Mouse (Mus musculus) heart, embryonic 10.5 days (tissue): ENCODE measurements around the gene Mpi. TPM values are rescaled to one million over a fixed set of nuclear protein-coding genes. Genes with fewer than 3 reads are reported as not detected.

Source experiments
- DNase-seq: peaks from one replicate; pipeline ENCODE4 v3.0.0-alpha.2; 2017; ENCODE audit warnings: low spot score
- H3K27ac ChIP-seq: fragments of 300-500 bp; sonication (generic); 2 replicates; pipeline ENCODE4 v1.5.1; 2016; ENCODE audit warnings: mild to moderate bottlenecking
- H3K27me3 ChIP-seq: fragments of 300-500 bp; sonication (generic); 2 replicates; pipeline ENCODE4 v1.6.1; 2016; ENCODE audit warnings: mild to moderate bottlenecking; ENCODE audit not compliant: poor library complexity, insufficient read depth, severe bottlenecking
- H3K36me3 ChIP-seq: fragments of 300-500 bp; sonication (generic); 2 replicates; pipeline ENCODE4 v1.6.1; 2016; ENCODE audit warnings: mild to moderate bottlenecking, moderate library complexity
- H3K4me1 ChIP-seq: fragments of 300-500 bp; sonication (generic); 2 replicates; pipeline ENCODE4 v1.6.1; 2016; ENCODE audit warnings: mild to moderate bottlenecking
- H3K4me3 ChIP-seq: fragments of 300-500 bp; sonication (generic); 2 replicates; pipeline ENCODE4 v1.5.1; 2016; ENCODE audit warnings: mild to moderate bottlenecking, moderate library complexity
- H3K9me3 ChIP-seq: fragments of 300-500 bp; sonication (generic); 2 replicates; pipeline ENCODE4 v1.6.1; 2016; ENCODE audit warnings: mild to moderate bottlenecking, moderate library complexity
- WGBS: fragments of 180-500 bp; shearing (Covaris S2); methylation state at CpG from one replicate; pipeline ENCODE4 v1.1.7; 2016; 5-methylcytosine and 5-hydroxymethylcytosine counted together
- polyA plus RNA-seq: library from polyadenylated mRNA; unstranded; fragments of >200 nt; fragmentation: Nextera tagmentation; extraction: Ambion mirVana; gene quantifications from 2 replicates; pipeline ENCODE4 v1.2.1, GENCODE M21; 2016

The Mpi gene
- polyA plus RNA-seq, 1 experiment from 2014 or later = 80.6 TPM

DNA sequence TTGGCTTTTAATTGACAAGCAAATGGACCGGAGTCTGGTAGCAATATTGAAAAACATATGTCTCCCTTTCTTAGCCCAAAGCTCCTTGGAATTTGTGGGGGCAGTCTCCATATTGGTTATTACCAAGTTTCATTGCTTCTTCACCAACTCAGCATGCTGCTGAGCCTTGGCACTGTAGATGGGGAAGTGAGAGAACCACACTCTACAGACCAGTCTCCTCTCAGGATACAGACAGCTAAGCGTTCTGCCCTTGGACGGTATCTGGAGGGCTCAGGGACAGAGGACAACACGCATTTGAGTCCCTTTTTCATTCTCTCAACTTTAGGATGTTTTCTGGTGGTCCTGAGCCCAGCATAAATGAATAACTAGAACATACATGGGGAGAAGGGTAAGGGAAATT lies 6.1 kb upstream of the Mpi start:
- DNase-seq = no peak
- Histone ChIP-seq H3K9me3 (no peaks in the 10 kb centered on the region), H3K4me3 (no peak overlapping the region), H3K36me3 (no peaks in the 10 kb centered on the region), H3K27ac (no peak overlapping the region), H3K27me3 (no peaks in the 10 kb centered on the region), H3K4me1 (peaks cover 27% of the 10 kb centered on the region)
- WGBS = 84% methylated on average over 4 of the region's 4 CpGs

DNA sequence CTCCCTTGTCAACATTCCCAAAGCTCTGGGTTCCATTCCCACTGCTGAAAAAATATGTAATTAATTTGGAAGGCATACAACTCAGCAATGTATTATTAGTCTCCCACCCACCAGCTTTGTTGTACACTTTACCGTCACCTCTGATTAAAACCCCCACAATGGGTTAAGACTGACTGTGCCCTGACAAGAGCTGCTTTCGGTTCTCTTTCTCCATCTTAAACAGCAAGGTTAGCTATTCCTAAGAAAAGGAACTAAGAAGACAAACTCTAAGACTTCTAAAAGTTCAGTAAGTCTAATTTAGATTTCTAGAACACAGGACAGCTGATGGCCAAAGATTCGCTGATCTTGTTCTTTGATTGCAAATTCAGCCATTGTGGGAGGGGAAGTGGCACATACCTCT lies 4.7 kb upstream of the Mpi start:
- Histone ChIP-seq H3K27me3 (no peaks in the 10 kb centered on the region), H3K9me3 (no peaks in the 10 kb centered on the region), H3K4me1 (peaks cover 20% of the 10 kb centered on the region), H3K27ac (no peak overlapping the region), H3K36me3 (no peaks in the 10 kb centered on the region), H3K4me3 (no peak overlapping the region)
- WGBS = 73% methylated on average over 3 of the region's 3 CpGs
- DNase-seq = no peak

- Histone ChIP-seq H3K9me3 (no peaks in the 10 kb centered on the region), H3K4me3 (no peak overlapping the region), H3K27me3 (no peaks in the 10 kb centered on the region), H3K27ac (no peak overlapping the region), H3K36me3 (peaks cover 10% of the 10 kb centered on the region), H3K4me1 (peaks cover 28% of the 10 kb centered on the region)
- 52% methylated on average over 3 of the region's 3 CpGs for WGBS
- DNase-seq = no peak
Observed at GRCm38 (mm10) chr9:57554753-57555152, 2.2 kb upstream of the Mpi start.

DNA sequence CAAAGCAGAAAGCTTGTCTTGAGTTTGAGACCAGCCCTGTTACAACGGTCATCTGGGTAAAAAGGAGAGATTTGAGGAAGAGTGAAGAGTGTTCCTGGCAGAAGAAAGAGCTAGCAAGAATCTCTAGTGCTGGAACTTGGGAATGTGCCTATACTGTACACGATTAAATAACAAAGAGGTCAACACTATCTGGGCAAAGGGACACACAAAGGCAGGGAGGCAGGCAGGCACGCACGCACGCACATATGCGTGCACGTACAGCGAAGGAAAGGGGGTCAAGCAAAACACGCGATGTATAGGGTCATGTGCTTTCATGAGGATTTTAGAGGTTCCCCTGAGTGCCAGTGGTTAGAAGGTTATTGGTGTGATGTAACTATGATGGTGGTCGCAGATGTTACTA lies 556 bp upstream of the Mpi start:
- Histone ChIP-seq H3K9me3 (no peaks in the 10 kb centered on the region), H3K27ac (no peak overlapping the region), H3K27me3 (no peaks in the 10 kb centered on the region), H3K4me1 (peaks cover 44% of the 10 kb centered on the region), H3K4me3 (no peak overlapping the region), H3K36me3 (peaks cover 27% of the 10 kb centered on the region)
- DNase-seq = no peak
- WGBS = 66% methylated on average over 11 of the region's 11 CpGs

DNA sequence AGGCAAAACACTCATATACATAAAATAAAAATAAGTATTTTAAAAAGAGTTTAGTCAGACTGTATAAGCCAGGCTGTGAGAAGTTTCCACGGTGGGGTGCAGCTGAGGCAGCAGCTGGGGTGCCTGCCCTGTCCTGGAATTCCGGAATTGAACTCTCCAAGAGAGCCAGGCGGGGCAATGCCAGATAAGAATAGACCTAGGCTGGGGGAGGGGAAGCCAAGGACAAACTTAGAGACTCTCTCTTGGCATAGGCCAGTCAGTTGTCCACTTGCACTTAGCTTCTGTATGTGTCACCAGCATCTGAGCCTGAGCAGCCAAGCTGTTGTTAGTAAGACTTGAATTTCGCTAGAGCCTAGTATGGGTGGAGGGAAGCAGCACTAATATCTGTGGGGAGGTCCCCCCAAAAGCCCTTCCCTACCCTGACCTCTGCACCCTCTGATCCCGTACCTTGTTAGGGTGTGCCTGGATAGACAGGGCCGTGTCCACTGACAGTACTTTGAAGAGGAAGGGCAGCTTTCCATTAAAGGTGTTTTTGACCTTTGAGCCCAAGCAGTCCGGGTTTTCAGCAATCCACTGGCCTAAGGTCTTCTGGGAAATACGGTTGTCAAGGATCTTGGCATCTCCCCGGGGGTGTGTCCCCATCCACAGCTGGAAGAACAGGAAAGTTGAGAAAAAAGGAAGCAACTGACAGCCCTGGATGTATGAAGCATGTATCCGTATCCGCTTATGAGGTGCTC lies 2.3 kb downstream of the Mpi start:
- peaks cover 51% of the 10 kb centered on the region for H3K4me1 ChIP-seq
- H3K27ac ChIP-seq = peak overlapping the region; percentile 76
- H3K27me3 ChIP-seq = no peaks in the 10 kb centered on the region
- H3K9me3 ChIP-seq = no peaks in the 10 kb centered on the region
- peaks cover 54% of the 10 kb centered on the region for H3K36me3 ChIP-seq
- H3K4me3 ChIP-seq = peak overlapping the region; percentile 20
- 56% methylated on average over 11 of the region's 11 CpGs for WGBS
- DNase-seq = peak; percentile 90

GRCm38 (mm10) chr9:57549186-57549585 lies 3.4 kb downstream of the Mpi start:
- Histone ChIP-seq H3K27ac (no peak overlapping the region), H3K4me3 (no peak overlapping the region), H3K36me3 (peaks cover 65% of the 10 kb centered on the region), H3K27me3 (no peaks in the 10 kb centered on the region), H3K4me1 (peaks cover 48% of the 10 kb centered on the region), H3K9me3 (no peaks in the 10 kb centered on the region)
- DNase-seq = no peak
- WGBS = 93% methylated on average over 4 of the region's 4 CpGs

- no peak for DNase-seq
- Histone ChIP-seq H3K27ac (no peak overlapping the region), H3K4me1 (peaks cover 43% of the 10 kb centered on the region), H3K4me3 (no peak overlapping the region), H3K9me3 (no peaks in the 10 kb centered on the region), H3K36me3 (peaks cover 78% of the 10 kb centered on the region), H3K27me3 (no peaks in the 10 kb centered on the region)
- 84% methylated on average over 11 of the region's 11 CpGs for WGBS
Observed at GRCm38 (mm10) chr9:57547869-57548268, 4.7 kb downstream of the Mpi start.

GRCm38 (mm10) chr9:57547287-57547686 lies 5.3 kb downstream of the Mpi start:
- no peak overlapping the region for H3K4me3 ChIP-seq
- no peak for DNase-seq
- H3K27ac ChIP-seq = no peak overlapping the region
- no peaks in the 10 kb centered on the region for H3K27me3 ChIP-seq
- H3K4me1 ChIP-seq = peaks cover 43% of the 10 kb centered on the region
- 57% methylated on average over 5 of the region's 5 CpGs for WGBS
- H3K9me3 ChIP-seq = no peaks in the 10 kb centered on the region
- H3K36me3 ChIP-seq = peaks cover 84% of the 10 kb centered on the region

- Histone ChIP-seq H3K4me3 (no peak overlapping the region), H3K27me3 (no peaks in the 10 kb centered on the region), H3K4me1 (peaks cover 19% of the 10 kb centered on the region), H3K9me3 (no peaks in the 10 kb centered on the region), H3K36me3 (peaks cover 96% of the 10 kb centered on the region), H3K27ac (no peak overlapping the region)
- no peak for DNase-seq
- WGBS = 77% methylated on average over 3 of the region's 3 CpGs
Observed at GRCm38 (mm10) chr9:57543951-57544350, 8.6 kb downstream of the Mpi start.

DNA sequence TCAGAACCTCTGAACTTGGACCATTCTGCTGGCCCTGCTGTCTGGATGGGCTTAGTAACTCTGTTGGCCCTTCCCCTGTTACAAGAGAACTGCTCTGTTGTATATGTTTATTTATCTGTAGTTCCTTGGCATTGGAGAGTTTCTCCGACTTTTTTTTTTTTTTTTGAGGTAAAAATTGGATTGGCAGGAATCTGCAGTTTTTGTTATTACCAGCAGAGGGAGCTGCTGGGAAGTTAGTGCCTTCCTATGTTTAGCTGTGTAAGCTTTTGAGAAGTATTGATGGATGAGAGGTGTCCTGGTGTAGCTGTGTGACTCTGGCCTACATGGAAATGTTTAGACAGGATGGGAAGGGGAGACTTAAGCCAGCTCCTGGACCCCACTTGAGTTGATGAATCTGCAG lies 11.3 kb downstream of the Mpi start:
- H3K36me3 ChIP-seq = peaks cover 75% of the 10 kb centered on the region
- no peak for DNase-seq

GRCm38 (mm10) chr9:57539550-57539949 lies 13.0 kb downstream of the Mpi start:
- peaks cover 61% of the 10 kb centered on the region for H3K36me3 ChIP-seq

More for the DNA sequence above, 11.3 kb downstream of the Mpi start:
- H3K9me3 ChIP-seq = no peaks in the 10 kb centered on the region
- H3K4me1 ChIP-seq = peaks cover 13% of the 10 kb centered on the region
- H3K27ac ChIP-seq = no peak overlapping the region
- WGBS = 17% methylated on average over 1 of the region's 1 CpGs
- no peak overlapping the region for H3K4me3 ChIP-seq
- H3K27me3 ChIP-seq = no peaks in the 10 kb centered on the region

GRCm38 (mm10) chr9:57537728-57538181 lies 14.8 kb downstream of the Mpi start:
- Histone ChIP-seq H3K4me3 (peak overlapping the region; percentile 92), H3K27me3 (no peaks in the 10 kb centered on the region), H3K9me3 (no peaks in the 10 kb centered on the region), H3K4me1 (peaks cover 13% of the 10 kb centered on the region), H3K36me3 (peaks cover 59% of the 10 kb centered on the region), H3K27ac (peak overlapping the region; percentile 95)
- WGBS = 0% methylated on average over 24 of the region's 24 CpGs
- DNase-seq = no peak

More at GRCm38 (mm10) chr9:57539550-57539949, 13.0 kb downstream of the Mpi start:
- H3K27me3 ChIP-seq = no peaks in the 10 kb centered on the region
- peaks cover 13% of the 10 kb centered on the region for H3K4me1 ChIP-seq
- WGBS = 89% methylated on average over 2 of the region's 2 CpGs
- H3K27ac ChIP-seq = no peak overlapping the region
- H3K9me3 ChIP-seq = no peaks in the 10 kb centered on the region
- H3K4me3 ChIP-seq = no peak overlapping the region
- no peak for DNase-seq

- H3K27me3 ChIP-seq = no peaks in the 10 kb centered on the region
- peak; percentile 96 for DNase-seq
- H3K27ac ChIP-seq = peak within 1 kb of the TSS; percentile 95
- H3K4me3 ChIP-seq = peak within 1 kb of the TSS; percentile 92
- H3K4me1 ChIP-seq = peaks cover 13% of the 10 kb centered on the region
- 4% methylated on average over 45 of the region's 45 CpGs for WGBS
- no peaks in the 10 kb centered on the region for H3K9me3 ChIP-seq
- H3K36me3 ChIP-seq = peaks cover 59% of the 10 kb centered on the region
Observed at GRCm38 (mm10) chr9:57537044-57537727, 15.4 kb downstream of the Mpi start, which contains the start of gene Fam219b. Gene Fam219b, plus strand, starts transcription at chr9:57537528.
